Mouse (Mus musculus) liver, embryonic 15.5 days (tissue): ENCODE data around the gene Pih1d1. TPM values are rescaled to one million over a fixed set of nuclear protein-coding genes. Genes with fewer than 3 reads are reported as not detected.

Experiments
- ATAC-seq: fragments of 200-750 bp; cut with Nextera tagmentation; 2 replicates; pipeline ENCODE4 v1.8.0; 2017; ENCODE audit warnings: moderate number of reproducible peaks, mild to moderate bottlenecking, moderate library complexity; ENCODE audit not compliant: insufficient read depth
- H3K27ac ChIP-seq: fragments of 300-500 bp; sonication (generic); replicated peaks from 2 replicates; pipeline ENCODE4 v1.5.1; 2015; ENCODE audit warnings: mild to moderate bottlenecking, inconsistent platforms
- H3K27me3 ChIP-seq: fragments of 300-500 bp; sonication (generic); 2 replicates; pipeline ENCODE4 v1.6.1; 2015; ENCODE audit warnings: mild to moderate bottlenecking, inconsistent platforms
- H3K36me3 ChIP-seq: fragments of 300-500 bp; sonication (generic); replicated peaks from 2 replicates; pipeline ENCODE4 v1.6.1; 2015; ENCODE audit warnings: moderate library complexity, mild to moderate bottlenecking, inconsistent platforms
- H3K4me1 ChIP-seq: fragments of 300-500 bp; sonication (generic); replicated peaks from 2 replicates; pipeline ENCODE4 v1.6.1; 2015; ENCODE audit warnings: inconsistent platforms
- H3K4me2 ChIP-seq: fragments of 300-500 bp; sonication (generic); 2 replicates; pipeline ENCODE4 v1.6.1; 2015; ENCODE audit warnings: moderate library complexity, mild to moderate bottlenecking, inconsistent platforms
- H3K4me3 ChIP-seq: fragments of 300-500 bp; sonication (generic); replicated peaks from 2 replicates; pipeline ENCODE4 v1.5.1; 2015; ENCODE audit warnings: mild to moderate bottlenecking, inconsistent platforms
- H3K9ac ChIP-seq: fragments of 300-500 bp; sonication (generic); 2 replicates; pipeline ENCODE4 v1.6.1; 2015; ENCODE audit warnings: moderate library complexity, mild to moderate bottlenecking, inconsistent platforms
- H3K9me3 ChIP-seq: fragments of 300-500 bp; sonication (generic); replicated peaks from 2 replicates; pipeline ENCODE4 v1.6.1; 2016; ENCODE audit warnings: inconsistent platforms
- WGBS: fragments of 180-500 bp; shearing (Covaris S2); methylation state at CpG from one replicate; pipeline ENCODE4 v1.1.7; 2015; ENCODE audit warnings: mixed read lengths; ENCODE audit not compliant: insufficient replicate concordance; 5-methylcytosine and 5-hydroxymethylcytosine counted together
- polyA plus RNA-seq: library from polyadenylated mRNA; unstranded; fragments of >200 nt; fragmentation: Nextera tagmentation; extraction: Ambion mirVana; gene quantifications from 2 replicates; pipeline ENCODE4 v1.2.1, GENCODE M21; 2015

The Pih1d1 gene
- polyA plus RNA-seq, 1 experiment from 2014 or later: 42.2 TPM

DNA sequence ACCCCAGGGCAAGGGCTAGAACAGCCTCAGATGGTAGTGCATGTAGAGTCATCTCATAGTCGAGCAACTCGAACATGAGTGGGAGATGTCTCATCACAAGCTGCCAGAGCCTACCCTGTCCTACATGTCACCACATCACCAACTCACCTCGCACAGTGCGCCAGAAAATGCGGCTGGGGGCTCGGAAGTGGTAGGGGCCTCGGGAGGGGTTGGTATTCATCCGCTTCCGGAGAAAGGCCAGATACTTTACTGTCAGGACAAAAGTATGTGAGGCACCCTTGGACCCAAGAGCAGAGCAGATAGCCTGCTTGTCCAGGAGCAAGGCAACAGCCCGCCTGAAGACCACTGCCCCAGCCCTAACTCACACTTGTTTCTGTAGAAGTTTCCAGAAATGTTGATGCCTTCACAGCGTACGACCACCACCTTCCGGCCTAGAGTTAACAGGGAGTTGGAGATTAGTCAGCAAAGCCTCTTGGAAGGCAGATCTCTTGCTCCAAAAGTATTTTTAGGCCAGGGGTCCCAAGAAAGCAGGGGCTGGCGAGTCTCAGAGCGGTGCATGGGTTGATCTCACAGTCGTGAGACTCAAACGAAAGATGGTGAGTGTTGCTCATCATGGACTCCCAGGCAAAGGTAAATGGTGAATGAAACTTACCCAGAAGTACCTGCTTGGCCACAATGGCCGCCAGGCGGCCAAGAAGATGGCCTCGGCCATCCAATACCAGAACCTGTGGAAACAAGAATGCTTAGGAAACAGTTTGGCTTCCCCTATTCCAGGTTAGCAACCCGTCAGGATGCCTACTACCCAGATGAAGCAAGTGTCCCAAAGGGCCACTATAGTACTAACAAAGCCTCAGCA is 27.0 kb upstream of the Pih1d1 start:
- H3K36me3 ChIP-seq: peaks cover 42% of the 10 kb centered on the region
- H3K9ac ChIP-seq: peak overlapping the region; percentile 92
- no peaks in the 10 kb centered on the region for H3K27me3 ChIP-seq
- peak overlapping the region; percentile 88 for H3K4me2 ChIP-seq
- peak overlapping the region; percentile 87 for H3K27ac ChIP-seq
- H3K4me3 ChIP-seq: peak overlapping the region; percentile 89
- H3K9me3 ChIP-seq: no peaks in the 10 kb centered on the region
- WGBS: 9% methylated on average over 21 of the region's 21 CpGs
- ATAC-seq: no peak
- peaks cover 66% of the 10 kb centered on the region for H3K4me1 ChIP-seq

DNA sequence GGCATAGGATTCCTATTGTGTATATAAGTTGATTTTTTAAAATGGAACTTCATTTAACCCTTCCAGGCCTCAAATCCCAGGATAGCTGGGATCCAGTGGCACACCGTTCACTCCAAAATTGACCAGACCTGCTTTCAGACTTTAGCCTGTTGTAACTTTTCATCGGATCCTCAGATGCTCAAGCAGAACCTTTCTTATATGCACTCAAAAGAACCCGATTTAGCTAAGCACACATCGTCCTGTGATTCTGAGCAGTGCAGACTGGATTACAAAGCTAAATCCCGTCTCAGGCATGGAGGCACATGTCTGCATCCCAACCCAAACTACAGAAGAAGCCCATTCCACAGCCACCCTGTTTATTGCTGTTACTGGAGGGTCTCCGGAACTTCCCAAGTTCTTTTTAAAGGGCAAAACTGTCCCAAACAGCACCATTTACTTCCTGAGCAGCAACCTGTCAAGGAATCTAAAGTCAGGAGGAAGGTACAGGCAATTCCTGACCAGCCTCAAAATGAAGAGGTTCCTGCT is 26.3 kb upstream of the Pih1d1 start:
- no peak for ATAC-seq
- H3K4me3 ChIP-seq: peak overlapping the region; percentile 89
- peak overlapping the region; percentile 87 for H3K27ac ChIP-seq
- peaks cover 35% of the 10 kb centered on the region for H3K36me3 ChIP-seq
- peak overlapping the region; percentile 88 for H3K4me2 ChIP-seq
- H3K4me1 ChIP-seq: peaks cover 59% of the 10 kb centered on the region
- H3K9me3 ChIP-seq: no peaks in the 10 kb centered on the region
- 0% methylated on average over 6 of the region's 6 CpGs for WGBS
- peak overlapping the region; percentile 92 for H3K9ac ChIP-seq
- no peaks in the 10 kb centered on the region for H3K27me3 ChIP-seq

DNA sequence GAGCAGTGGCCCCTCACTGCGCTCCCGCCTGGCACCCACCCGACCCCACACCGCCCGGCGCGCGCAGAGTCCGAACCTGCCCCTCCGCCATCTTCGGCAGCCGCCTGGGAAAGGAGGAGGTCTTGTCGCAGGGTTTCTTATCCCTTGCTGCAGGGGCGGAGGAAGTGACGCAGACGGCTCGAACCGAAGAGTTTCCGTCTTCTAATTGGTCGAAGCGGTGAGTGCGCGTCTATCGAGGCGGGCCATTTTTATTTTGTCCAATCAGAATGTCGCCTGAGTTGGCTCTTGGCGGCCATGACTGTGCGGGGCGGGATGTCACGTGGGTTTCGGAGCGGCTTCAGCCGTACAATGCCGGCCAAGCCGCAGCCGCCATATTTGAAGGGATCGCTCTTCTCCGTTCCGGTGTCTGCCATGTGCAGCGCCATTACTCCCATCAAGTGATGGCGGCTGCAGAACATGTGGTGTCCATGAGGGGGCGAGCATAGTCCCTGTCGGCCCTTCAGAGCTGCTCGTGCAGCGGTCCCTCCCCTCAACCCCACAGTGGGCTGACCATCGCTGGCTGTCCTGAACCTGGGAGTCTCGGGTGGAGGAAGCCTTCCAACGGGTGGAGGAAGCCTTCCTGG is 25.4 kb upstream of the Pih1d1 start, which contains the start of gene Rpl13a:
Gene Rpl13a (minus strand): TSS at position 138 of the 623 bp plus-strand sequence.
- no peaks in the 10 kb centered on the region for H3K27me3 ChIP-seq
- under 1% methylated on average over 47 of the region's 48 CpGs for WGBS
- H3K36me3 ChIP-seq: peaks cover 35% of the 10 kb centered on the region
- peak within 1 kb of the TSS; percentile 94 for H3K4me2 ChIP-seq
- peak; percentile 82 for ATAC-seq
- peak within 1 kb of the TSS; percentile 91 for H3K27ac ChIP-seq
- H3K9ac ChIP-seq: peak within 1 kb of the TSS; percentile 92
- H3K4me3 ChIP-seq: peak within 1 kb of the TSS; percentile 89
- H3K9me3 ChIP-seq: no peaks in the 10 kb centered on the region
- H3K4me1 ChIP-seq: peaks cover 51% of the 10 kb centered on the region

DNA sequence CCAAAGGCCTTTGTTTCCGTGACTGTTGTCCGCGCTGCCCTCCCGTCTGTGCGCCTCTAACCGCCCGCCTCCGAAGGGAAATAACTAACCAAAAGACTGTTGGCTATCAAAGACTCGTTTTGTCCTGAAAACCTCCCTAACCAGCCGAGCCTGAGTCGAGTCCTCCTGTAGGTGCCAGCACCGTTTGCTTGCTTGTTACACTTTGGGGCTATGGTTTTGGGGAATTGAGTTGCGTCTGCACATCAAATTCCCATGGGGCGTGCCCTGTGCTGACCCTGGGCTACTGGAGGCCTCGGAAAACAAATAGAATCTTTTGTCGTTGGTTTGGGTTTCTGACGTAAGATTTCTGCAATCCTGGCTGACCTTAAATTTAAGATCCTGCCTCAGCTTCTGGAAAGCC is 24.8 kb upstream of the Pih1d1 start:
- under 1% methylated on average over 17 of the region's 17 CpGs for WGBS
- peak overlapping the region; percentile 94 for H3K4me2 ChIP-seq
- ATAC-seq: peak; percentile 3
- peak overlapping the region; percentile 91 for H3K27ac ChIP-seq
- peak overlapping the region; percentile 74 for H3K9ac ChIP-seq
- H3K36me3 ChIP-seq: peaks cover 35% of the 10 kb centered on the region
- H3K4me1 ChIP-seq: peaks cover 57% of the 10 kb centered on the region
- H3K9me3 ChIP-seq: no peaks in the 10 kb centered on the region
- H3K4me3 ChIP-seq: peak overlapping the region; percentile 89
- no peaks in the 10 kb centered on the region for H3K27me3 ChIP-seq

DNA sequence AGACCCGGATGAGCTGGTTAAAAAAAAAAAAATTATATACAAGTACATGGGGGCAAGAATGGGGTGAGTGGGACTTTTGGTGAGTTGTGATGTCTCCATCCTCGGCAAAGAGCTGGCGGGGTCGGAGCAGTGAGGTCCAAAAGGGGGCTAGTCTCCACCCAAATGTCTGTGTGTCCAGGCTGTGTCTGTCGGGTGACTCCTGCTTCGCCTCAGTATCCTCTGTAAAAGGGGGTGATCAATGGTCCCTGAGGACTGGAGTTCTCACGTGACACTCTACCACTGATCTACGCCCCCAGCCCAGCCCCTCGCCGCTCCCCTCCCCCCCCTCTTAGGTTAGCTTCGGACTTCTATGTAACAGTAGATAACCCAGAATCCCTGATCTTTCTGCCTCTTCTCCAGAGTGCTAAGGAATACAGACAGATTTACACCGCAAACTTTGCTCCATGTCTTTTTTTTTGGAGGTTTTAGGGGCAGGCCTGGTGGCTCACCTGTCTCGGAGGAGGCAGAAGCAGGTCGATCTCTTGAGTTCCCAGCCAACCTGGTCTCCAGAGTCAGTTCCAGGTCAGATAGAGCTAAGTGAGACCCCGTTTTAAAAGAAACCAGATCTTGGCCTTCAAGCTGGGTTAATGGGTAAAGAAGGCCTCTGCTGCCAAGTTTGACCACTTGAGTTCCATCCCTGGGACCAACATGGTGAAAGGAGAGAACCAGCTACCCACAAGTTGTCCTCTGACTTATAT is 24.2 kb upstream of the Pih1d1 start:
- peak overlapping the region; percentile 91 for H3K27ac ChIP-seq
- H3K4me1 ChIP-seq: peaks cover 57% of the 10 kb centered on the region
- WGBS: 44% methylated on average over 15 of the region's 15 CpGs
- ATAC-seq: no peak
- H3K36me3 ChIP-seq: peaks cover 33% of the 10 kb centered on the region
- H3K27me3 ChIP-seq: no peaks in the 10 kb centered on the region
- peak overlapping the region; percentile 74; the same call in 1 of the 2 replicates for H3K9ac ChIP-seq
- peak overlapping the region; percentile 89 for H3K4me3 ChIP-seq
- H3K9me3 ChIP-seq: no peaks in the 10 kb centered on the region
- H3K4me2 ChIP-seq: peak overlapping the region; percentile 94

DNA sequence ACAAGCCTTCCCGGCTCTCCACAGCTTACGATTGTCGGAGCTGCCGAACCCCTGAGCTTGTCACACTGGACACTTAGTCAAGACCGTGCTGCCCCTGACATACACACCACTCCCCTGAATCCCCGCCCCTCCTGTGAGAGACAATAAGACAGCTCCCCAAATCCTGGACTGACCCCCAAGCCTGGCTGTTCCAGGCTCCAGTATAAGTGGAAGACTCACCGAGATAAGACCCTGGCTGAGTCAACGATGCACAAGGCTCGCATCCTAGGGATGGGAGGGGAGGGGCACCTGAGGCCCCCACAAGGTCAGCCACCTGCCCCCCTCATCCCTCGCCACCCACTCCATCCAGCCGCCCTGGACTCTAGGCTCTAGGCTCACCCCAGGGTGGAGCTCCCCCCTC is 22.3 kb upstream of the Pih1d1 start:
- Histone ChIP-seq H3K4me2 (no peak overlapping the region), H3K9ac (no peak overlapping the region), H3K27ac (no peak overlapping the region), H3K36me3 (peaks cover 14% of the 10 kb centered on the region), H3K4me1 (peaks cover 54% of the 10 kb centered on the region), H3K9me3 (no peaks in the 10 kb centered on the region), H3K4me3 (no peak overlapping the region), H3K27me3 (no peaks in the 10 kb centered on the region)
- ATAC-seq: no peak
- 74% methylated on average over 11 of the region's 11 CpGs for WGBS

DNA sequence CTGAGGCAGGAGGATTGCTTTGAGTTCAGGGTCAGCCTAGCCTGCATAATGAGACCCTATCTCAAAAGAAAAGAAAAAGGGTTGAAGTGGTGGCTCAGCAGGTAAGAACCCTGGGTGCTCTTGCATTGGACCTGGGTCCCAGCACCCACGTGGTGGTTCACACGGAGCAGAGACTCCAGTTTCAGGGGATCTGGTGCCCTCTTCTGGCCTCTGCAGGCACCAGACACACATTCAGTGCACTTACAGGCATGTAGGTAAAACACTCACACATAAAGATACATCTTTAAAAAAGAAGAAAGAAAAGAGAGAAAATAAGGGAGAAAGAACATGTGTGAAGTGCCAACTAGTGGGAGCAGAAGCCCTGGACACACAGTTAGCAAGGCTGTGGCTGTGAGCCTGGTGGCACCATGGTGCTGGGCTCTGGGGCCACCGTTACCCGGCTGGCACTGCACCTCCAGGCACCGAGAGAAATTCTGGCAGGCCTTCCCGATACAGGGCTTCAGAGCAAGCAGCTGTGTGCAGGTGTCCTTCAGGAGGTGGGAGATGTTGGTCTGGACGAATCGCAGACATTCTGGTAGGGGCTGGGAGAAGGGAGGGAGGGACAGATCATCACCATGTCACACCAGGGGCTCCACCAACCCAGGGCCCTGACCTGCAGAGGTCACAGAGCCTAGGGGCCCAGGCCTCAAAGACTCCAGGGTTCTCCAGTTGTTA is 20.5 kb upstream of the Pih1d1 start:
- ATAC-seq: no peak
- Histone ChIP-seq H3K9ac (no peak overlapping the region), H3K36me3 (peaks cover 6% of the 10 kb centered on the region), H3K27me3 (no peaks in the 10 kb centered on the region), H3K4me2 (no peak overlapping the region), H3K9me3 (no peaks in the 10 kb centered on the region), H3K4me3 (no peak overlapping the region), H3K4me1 (peaks cover 60% of the 10 kb centered on the region), H3K27ac (no peak overlapping the region)
- 78% methylated on average over 8 of the region's 8 CpGs for whole genome bisulfite sequencing

DNA sequence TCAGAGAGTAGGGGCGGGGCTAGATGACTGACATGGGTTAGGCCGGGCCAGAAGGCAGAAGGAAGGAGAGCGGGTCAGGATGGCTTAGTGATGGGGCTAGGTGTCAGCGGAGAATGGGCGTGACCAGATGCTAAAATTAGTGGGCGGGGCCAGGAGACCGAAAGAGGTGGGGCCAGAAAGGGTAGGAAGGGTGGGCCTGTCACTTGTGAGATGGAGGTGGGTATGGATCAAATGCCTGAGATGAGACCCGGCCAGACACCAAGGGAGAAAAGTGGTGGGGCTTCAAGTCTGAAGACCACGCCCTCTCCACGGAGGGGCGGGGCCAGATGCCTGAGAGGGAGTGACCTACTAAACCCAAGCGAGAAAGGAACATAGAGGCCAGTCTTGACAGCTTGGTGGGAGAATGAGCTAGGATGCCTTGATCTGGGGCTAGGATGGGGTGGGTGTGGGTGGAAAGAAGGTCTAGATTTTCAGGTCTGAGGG is 19.5 kb upstream of the Pih1d1 start:
- Histone ChIP-seq H3K4me3 (peak overlapping the region; percentile 77), H3K4me2 (peak overlapping the region; percentile 95), H3K9me3 (no peaks in the 10 kb centered on the region), H3K36me3 (peaks cover 6% of the 10 kb centered on the region), H3K4me1 (peaks cover 60% of the 10 kb centered on the region), H3K27ac (peak overlapping the region; percentile 79), H3K27me3 (no peaks in the 10 kb centered on the region), H3K9ac (peak overlapping the region; percentile 30; the same call in 1 of the 2 replicates)
- peak; percentile 27 for ATAC-seq
- WGBS: 5% methylated on average over 12 of the region's 12 CpGs

DNA sequence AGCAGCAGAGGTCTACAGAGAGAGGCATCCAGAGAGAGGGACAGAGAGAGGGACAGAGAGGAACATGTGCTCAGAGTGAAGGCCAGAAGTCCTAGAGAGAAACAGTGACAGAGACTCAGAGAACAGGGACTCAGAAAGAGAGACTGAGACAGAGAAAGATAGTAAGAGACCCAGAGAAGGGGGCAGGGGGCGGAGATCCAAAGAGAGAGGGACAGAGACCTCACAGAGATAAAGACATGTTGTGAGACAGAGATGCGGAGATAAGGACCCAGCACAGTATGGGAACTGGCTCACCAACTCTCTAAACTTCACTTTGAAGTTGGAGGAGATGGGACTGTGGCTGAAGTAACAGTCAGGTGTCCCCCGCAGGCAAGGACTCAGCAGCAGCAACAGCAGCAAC is 18.7 kb upstream of the Pih1d1 start:
- H3K4me3 ChIP-seq: peak overlapping the region; percentile 77
- H3K4me1 ChIP-seq: peaks cover 56% of the 10 kb centered on the region
- no peaks in the 10 kb centered on the region for H3K9me3 ChIP-seq
- H3K27me3 ChIP-seq: no peaks in the 10 kb centered on the region
- peak; percentile 6; the same call in 1 of the 2 replicates for ATAC-seq
- peaks cover 6% of the 10 kb centered on the region for H3K36me3 ChIP-seq
- H3K9ac ChIP-seq: peak overlapping the region; percentile 76
- 27% methylated on average over 3 of the region's 3 CpGs for WGBS
- H3K4me2 ChIP-seq: peak overlapping the region; percentile 95
- peak overlapping the region; percentile 79 for H3K27ac ChIP-seq

DNA sequence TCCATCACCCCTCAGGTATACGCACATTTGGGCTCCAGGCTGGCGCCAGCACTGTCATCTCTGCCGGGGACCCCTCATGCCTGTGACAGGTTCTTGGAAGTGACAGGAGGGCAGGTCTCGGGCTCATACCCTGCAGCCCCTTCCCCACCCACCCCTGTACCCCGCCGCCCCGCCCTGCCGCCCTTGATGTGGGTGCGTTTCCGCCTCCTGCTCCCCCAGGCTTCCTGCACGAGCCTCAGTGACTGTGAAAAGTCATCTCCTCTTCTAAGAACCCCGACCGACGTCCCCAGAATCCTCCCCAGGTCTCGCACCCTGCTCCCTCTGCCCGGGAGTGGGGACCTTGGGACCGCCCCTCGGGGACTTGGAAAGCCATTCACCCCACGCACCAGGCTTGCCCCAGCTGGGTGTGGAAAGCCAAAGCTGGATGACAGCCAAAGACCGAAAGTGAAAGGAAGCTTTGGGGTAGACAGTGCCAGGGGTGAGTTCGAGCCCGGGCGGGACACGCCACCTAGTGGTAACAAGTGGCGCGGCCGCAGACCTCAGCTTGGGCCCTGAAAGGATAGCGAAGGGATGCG is 18.0 kb upstream of the Pih1d1 start, which contains the start of the genes Gm45713 and Flt3l:
Gene Gm45713 (minus strand): TSS at position 239 of the 575 bp plus-strand sequence.
Gene Flt3l (minus strand): TSS at position 440 of the 575 bp plus-strand sequence.
- Histone ChIP-seq H3K27me3 (no peaks in the 10 kb centered on the region), H3K4me2 (peak within 1 kb of the TSS; percentile 95), H3K9ac (peak within 1 kb of the TSS; percentile 76), H3K9me3 (no peaks in the 10 kb centered on the region), H3K27ac (peak within 1 kb of the TSS; percentile 79), H3K4me3 (peak within 1 kb of the TSS; percentile 77), H3K36me3 (peaks cover 6% of the 10 kb centered on the region), H3K4me1 (peaks cover 56% of the 10 kb centered on the region)
- ATAC-seq: peak; percentile 72
- WGBS: under 1% methylated on average over 29 of the region's 29 CpGs
